Mouse (Mus musculus): ENCODE measurements around the gene Rxfp2. TPM values are rescaled to one million over a fixed set of nuclear protein-coding genes. Genes with fewer than 3 reads are reported as not detected.
A peak's percentile ranks its signal among the peaks of the same experiment; 100 is the strongest.

Rxfp2 gene
- polyA plus RNA-seq, 1 experiment from 2014 or later = 7.9 TPM

DNA sequence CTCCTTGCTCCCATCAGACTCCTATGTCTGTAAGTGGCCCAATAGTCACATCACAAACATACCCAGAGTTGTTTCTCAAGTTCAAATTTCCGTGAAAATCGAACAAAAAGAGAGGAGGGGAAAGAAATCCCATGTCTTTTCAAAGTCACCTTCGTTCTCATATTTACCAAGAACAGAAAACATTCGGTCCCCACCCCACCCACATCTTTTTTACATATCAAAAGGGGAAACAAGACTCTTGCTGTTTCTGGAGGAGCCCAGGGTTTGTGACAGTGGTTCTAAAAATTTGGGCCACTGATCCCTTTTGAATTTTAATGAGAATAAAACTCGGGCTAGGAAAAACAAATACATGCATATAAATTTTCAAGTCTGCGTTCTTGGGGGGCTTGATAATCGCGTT, 92.8 kb downstream of the Rxfp2 start:
- Histone ChIP-seq H3K27me3 (ENCODE audit: control insufficient read depth, insufficient read depth, low read length) (no peaks in the 10 kb centered on the region), H3K4me3 (ENCODE audit: low read length) (no peak overlapping the region), H3K9me3 (ENCODE audit: control insufficient read depth, low read length) (no peaks in the 10 kb centered on the region), H3K9ac (ENCODE audit: low read depth, low read length) (no peak overlapping the region), H3K4me1 (ENCODE audit: control insufficient read depth, insufficient read depth, low read length) (no peaks in the 10 kb centered on the region), H3K27ac (ENCODE audit: low read depth, low read length) (no peak overlapping the region), H3K4me2 (replicated peaks; ENCODE audit: low read depth, low read length) (no peak overlapping the region), H3K36me3 (ENCODE audit: control insufficient read depth, insufficient read depth, low read length) (no peaks in the 10 kb centered on the region)
- no peak for ATAC-seq (ENCODE audit: low FRiP score, low TSS enrichment)
- 51% methylated on average over 8 of the region's 8 CpGs for WGBS

DNA sequence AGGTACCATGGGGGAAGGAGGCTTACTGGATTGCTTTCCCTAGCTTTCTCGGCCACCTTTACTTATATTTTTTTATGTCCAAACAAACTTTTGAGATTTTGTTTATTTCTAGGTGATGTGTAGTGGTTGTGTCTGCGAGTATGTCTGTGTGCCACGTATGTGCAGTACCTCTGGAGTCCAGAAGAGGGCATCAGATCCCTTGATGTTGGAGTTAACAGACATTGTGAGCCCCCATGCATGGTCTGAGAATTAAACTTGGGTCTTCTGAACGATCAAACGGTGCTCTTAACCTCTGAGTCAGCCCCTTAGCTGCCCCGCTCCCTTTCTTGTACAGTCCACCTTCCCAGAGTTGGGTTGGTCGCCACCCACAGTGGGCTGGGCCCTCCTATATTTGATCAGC, 95.5 kb downstream of the Rxfp2 start:
- H3K27me3 ChIP-seq (ENCODE audit: control insufficient read depth, insufficient read depth, low read length) = no peaks in the 10 kb centered on the region
- H3K9ac ChIP-seq (ENCODE audit: low read depth, low read length) = no peak overlapping the region
- 0 out of 2 replicates have a peak, but pooled peaks cover under 1% of the 10 kb centered on the region for H3K4me1 ChIP-seq (ENCODE audit: control insufficient read depth, insufficient read depth, low read length)
- H3K27ac ChIP-seq (ENCODE audit: low read depth, low read length) = no peak overlapping the region
- no peak for ATAC-seq (ENCODE audit: low FRiP score, low TSS enrichment)
- H3K4me3 ChIP-seq (ENCODE audit: low read length) = no peak overlapping the region
- H3K4me2 ChIP-seq (replicated peaks; ENCODE audit: low read depth, low read length) = no peak overlapping the region
- peaks cover 4% of the 10 kb centered on the region; the same call in 1 of the 2 replicates for H3K9me3 ChIP-seq (ENCODE audit: control insufficient read depth, low read length)
- no peaks in the 10 kb centered on the region for H3K36me3 ChIP-seq (ENCODE audit: control insufficient read depth, insufficient read depth, low read length)
- 73% methylated on average over 7 of the region's 7 CpGs for WGBS

DNA sequence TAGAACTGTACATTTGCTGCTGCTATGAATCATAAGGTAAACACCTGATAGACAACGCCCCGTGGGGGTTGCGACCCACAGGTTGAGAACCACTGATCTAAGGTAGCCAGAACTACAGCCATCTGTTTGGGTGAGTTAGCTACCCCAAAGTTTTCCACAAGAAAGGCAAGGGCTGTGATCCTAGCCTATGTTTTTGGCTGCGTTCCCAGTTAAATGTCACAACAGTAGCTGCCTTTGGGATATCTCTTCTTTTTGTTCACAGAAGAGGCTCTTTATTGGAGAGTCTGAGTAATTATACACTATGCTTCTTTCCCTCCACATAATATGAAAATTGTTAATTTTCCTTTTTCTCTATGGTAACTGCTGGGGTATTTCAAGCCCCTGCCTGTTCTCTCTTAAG, 96.3 kb downstream of the Rxfp2 start:
- no peaks in the 10 kb centered on the region for H3K36me3 ChIP-seq (ENCODE audit: control insufficient read depth, insufficient read depth, low read length)
- no peak overlapping the region for H3K9ac ChIP-seq (ENCODE audit: low read depth, low read length)
- 95% methylated on average over 4 of the region's 4 CpGs for WGBS
- peaks cover 4% of the 10 kb centered on the region; the same call in 1 of the 2 replicates for H3K9me3 ChIP-seq (ENCODE audit: control insufficient read depth, low read length)
- H3K27me3 ChIP-seq (ENCODE audit: control insufficient read depth, insufficient read depth, low read length) = no peaks in the 10 kb centered on the region
- no peak overlapping the region for H3K4me2 ChIP-seq (replicated peaks; ENCODE audit: low read depth, low read length)
- no peak overlapping the region for H3K27ac ChIP-seq (ENCODE audit: low read depth, low read length)
- no peak overlapping the region for H3K4me3 ChIP-seq (ENCODE audit: low read length)
- 0 out of 2 replicates have a peak, but pooled peaks cover 4% of the 10 kb centered on the region for H3K4me1 ChIP-seq (ENCODE audit: control insufficient read depth, insufficient read depth, low read length)
- no peak for ATAC-seq (ENCODE audit: low FRiP score, low TSS enrichment)

DNA sequence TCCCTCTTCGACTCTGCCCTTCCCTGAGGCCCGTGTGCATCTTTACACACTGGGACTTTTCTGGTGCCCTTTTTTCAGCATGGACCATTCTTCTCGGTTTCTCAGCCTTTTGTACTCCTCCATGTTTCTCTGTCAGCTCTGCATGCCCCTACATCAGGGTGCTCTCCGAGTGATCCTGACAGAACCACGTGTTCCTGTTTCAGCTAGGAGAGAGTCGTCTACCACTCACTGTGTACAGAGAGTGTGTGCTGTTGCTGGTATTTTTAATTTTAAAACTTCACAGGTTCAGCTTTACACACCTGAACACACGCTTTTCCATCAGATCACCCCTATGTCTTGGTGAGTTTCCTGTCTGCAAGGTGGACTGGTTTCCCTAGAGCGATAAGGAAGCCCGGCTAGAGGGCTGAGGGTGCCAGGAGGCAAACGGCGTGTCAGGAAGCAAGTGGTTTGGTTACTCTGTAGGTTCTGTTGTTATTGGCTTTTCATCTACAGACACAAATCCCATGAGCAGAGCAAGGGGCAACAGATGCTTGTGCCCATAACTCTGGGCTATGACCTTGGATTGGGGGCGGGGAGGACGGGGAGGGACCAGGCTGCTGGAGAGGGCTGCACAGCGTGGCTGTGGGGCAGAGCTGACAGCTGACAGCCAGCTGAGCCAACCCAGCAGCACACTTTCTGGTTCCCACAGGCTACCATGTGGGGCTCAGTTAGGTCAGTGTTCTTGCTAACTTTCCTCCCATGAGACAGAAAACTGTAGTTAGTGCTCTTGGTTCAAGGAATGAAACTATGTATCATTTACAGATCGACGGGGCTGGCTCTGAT, 97.0 kb downstream of the Rxfp2 start:
- Histone ChIP-seq H3K9ac (ENCODE audit: low read depth, low read length) (no peak overlapping the region), H3K4me1 (ENCODE audit: control insufficient read depth, insufficient read depth, low read length) (0 out of 2 replicates have a peak, but pooled peaks cover 4% of the 10 kb centered on the region), H3K27me3 (ENCODE audit: control insufficient read depth, insufficient read depth, low read length) (no peaks in the 10 kb centered on the region), H3K36me3 (ENCODE audit: control insufficient read depth, insufficient read depth, low read length) (no peaks in the 10 kb centered on the region), H3K4me2 (replicated peaks; ENCODE audit: low read depth, low read length) (no peak overlapping the region), H3K27ac (ENCODE audit: low read depth, low read length) (no peak overlapping the region), H3K9me3 (ENCODE audit: control insufficient read depth, low read length) (peaks cover 4% of the 10 kb centered on the region; the same call in 1 of the 2 replicates), H3K4me3 (ENCODE audit: low read length) (no peak overlapping the region)
- 58% methylated on average over 16 of the region's 16 CpGs for WGBS
- ATAC-seq (ENCODE audit: low FRiP score, low TSS enrichment) = no peak

DNA sequence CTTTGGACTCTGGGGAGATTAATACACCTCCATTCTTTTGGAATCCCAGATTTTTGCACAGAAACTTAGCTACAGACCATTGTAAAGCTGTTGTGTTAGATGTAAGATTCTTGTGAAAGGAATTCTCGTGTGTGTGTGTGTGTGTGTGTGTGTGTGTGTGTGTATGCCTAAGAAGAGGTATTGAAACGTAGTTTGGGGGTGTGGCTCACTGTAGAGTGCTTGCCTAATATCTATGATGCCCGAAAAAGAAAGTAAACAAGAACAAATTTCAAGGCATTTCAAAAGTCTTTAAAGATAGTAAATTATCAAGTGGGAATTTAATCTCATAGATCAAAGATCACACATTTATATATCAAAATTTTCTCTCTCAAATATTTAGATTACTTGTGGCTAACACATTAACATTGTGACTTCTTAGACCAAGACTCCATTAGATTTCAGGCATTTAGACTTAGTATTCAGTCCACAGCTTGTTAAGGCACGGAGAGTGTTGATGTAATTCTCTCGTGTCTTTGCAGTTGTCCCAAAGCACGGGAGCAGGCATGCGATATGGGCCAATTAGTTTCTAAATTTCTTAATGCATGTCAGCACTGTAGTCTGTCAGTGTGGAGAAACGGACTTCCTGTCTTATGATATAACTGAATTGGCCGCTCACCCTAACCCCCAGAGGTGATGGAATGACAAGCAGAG, 97.9 kb downstream of the Rxfp2 start:
- 74% methylated on average over 9 of the region's 9 CpGs for whole genome bisulfite sequencing
- H3K4me3 ChIP-seq (ENCODE audit: low read length) = no peak overlapping the region
- peaks cover 4% of the 10 kb centered on the region; the same call in 1 of the 2 replicates for H3K9me3 ChIP-seq (ENCODE audit: control insufficient read depth, low read length)
- no peaks in the 10 kb centered on the region for H3K27me3 ChIP-seq (ENCODE audit: control insufficient read depth, insufficient read depth, low read length)
- 0 out of 2 replicates have a peak, but pooled peaks cover 4% of the 10 kb centered on the region for H3K4me1 ChIP-seq (ENCODE audit: control insufficient read depth, insufficient read depth, low read length)
- H3K27ac ChIP-seq (ENCODE audit: low read depth, low read length) = no peak overlapping the region
- no peak overlapping the region for H3K4me2 ChIP-seq (replicated peaks; ENCODE audit: low read depth, low read length)
- H3K9ac ChIP-seq (ENCODE audit: low read depth, low read length) = no peak overlapping the region
- H3K36me3 ChIP-seq (ENCODE audit: control insufficient read depth, insufficient read depth, low read length) = no peaks in the 10 kb centered on the region
- no peak for ATAC-seq (ENCODE audit: low FRiP score, low TSS enrichment)

DNA sequence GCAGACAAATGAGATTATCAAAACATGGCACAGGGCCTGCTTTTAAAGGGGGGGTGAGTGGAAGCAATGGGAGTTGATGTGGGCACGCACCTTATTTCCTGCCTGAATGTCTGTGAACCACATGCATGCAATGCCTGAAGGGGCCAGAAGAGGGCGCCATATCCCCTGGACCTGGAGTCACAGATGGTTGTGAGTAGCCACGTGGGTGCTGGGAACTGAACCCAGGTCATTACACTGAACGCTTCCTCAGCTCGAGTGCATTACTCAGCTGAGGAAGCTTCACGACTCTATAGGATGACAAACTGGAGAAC, 98.4 kb downstream of the Rxfp2 start:
- Histone ChIP-seq H3K27me3 (ENCODE audit: control insufficient read depth, insufficient read depth, low read length) (no peaks in the 10 kb centered on the region), H3K9me3 (ENCODE audit: control insufficient read depth, low read length) (peaks cover 4% of the 10 kb centered on the region; the same call in 1 of the 2 replicates), H3K4me1 (ENCODE audit: control insufficient read depth, insufficient read depth, low read length) (0 out of 2 replicates have a peak, but pooled peaks cover 4% of the 10 kb centered on the region), H3K27ac (ENCODE audit: low read depth, low read length) (no peak overlapping the region), H3K36me3 (ENCODE audit: control insufficient read depth, insufficient read depth, low read length) (no peaks in the 10 kb centered on the region), H3K4me3 (ENCODE audit: low read length) (no peak overlapping the region), H3K9ac (ENCODE audit: low read depth, low read length) (no peak overlapping the region), H3K4me2 (replicated peaks; ENCODE audit: low read depth, low read length) (no peak overlapping the region)
- ATAC-seq (ENCODE audit: low FRiP score, low TSS enrichment) = no peak
- WGBS = 86% methylated on average over 6 of the region's 6 CpGs

DNA sequence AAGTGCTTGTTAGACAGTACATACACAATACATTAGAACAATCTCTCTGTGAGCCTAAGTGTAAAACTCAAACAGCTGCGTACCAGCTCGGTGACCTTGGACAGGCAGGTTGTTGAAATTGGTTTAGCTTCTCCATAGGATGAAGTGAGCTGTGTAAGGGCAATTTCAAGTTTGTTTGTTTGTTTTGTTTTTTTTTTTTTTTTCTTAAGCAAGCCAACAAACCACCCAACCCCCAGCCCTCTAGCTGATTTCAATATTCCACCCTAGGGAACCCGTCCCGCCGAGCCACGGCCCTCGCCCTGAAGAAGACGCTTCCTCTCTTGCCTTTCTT, 99.6 kb downstream of the Rxfp2 start:
- Histone ChIP-seq H3K4me2 (replicated peaks; ENCODE audit: low read depth, low read length) (peak overlapping the region; percentile 86), H3K27ac (ENCODE audit: low read depth, low read length) (no peak overlapping the region), H3K36me3 (ENCODE audit: control insufficient read depth, insufficient read depth, low read length) (no peaks in the 10 kb centered on the region), H3K4me1 (ENCODE audit: control insufficient read depth, insufficient read depth, low read length) (0 out of 2 replicates have a peak, but pooled peaks cover 4% of the 10 kb centered on the region), H3K4me3 (ENCODE audit: low read length) (peak overlapping the region; percentile 56), H3K27me3 (ENCODE audit: control insufficient read depth, insufficient read depth, low read length) (no peaks in the 10 kb centered on the region), H3K9me3 (ENCODE audit: control insufficient read depth, low read length) (peaks cover 4% of the 10 kb centered on the region; the same call in 1 of the 2 replicates), H3K9ac (ENCODE audit: low read depth, low read length) (no peak overlapping the region)
- no peak for ATAC-seq (ENCODE audit: low FRiP score, low TSS enrichment)
- 20% methylated on average over 8 of the region's 8 CpGs for WGBS

DNA sequence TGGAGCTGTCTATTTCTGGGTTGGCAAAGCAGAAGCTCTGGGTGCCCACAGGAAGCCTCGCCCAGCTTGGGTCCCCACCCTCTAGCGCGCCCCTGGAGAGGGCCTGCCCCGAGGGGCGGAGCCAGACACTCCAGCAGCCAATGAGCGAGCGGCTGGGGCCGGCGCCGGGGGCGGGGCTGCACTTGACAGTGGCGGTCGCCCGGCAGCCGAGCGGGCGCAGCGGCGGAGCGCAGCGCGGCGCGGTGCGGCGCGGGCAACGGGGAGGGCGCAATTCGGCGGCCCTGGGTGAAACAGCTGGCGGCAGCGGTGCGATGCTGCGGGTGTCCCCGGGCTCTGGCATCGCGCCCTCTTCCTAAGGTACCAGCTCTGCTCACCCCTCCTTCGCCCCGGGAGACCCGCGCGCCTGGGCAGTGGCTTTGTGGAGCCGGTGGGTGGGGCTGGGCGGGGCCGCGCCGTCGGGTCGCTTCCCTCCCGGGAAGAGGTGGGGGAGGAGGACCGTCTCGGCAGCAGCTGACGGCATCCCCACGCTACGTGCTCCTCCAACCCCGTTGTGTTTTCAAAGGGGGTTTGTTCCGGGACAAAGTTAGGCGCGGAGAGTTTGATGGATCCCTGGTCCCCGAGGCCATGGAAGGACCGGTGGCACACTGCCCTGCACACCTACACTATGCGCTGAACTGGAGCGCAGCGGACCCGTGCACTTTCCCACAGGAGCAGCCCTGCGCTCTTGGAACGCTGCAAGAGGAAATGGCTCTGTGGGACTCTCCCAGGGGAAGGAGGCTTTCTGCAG, 100.2 kb downstream of the Rxfp2 start, which contains the start of gene Fry:
Fry (plus strand) TSS at position 191 of the 787 bp plus-strand sequence.
- Histone ChIP-seq H3K36me3 (ENCODE audit: control insufficient read depth, insufficient read depth, low read length) (no peaks in the 10 kb centered on the region), H3K4me3 (ENCODE audit: low read length) (peak within 1 kb of the TSS; percentile 56), H3K27ac (ENCODE audit: low read depth, low read length) (no peak within 1 kb of the TSS), H3K27me3 (ENCODE audit: control insufficient read depth, insufficient read depth, low read length) (no peaks in the 10 kb centered on the region), H3K9me3 (ENCODE audit: control insufficient read depth, low read length) (peaks cover 6% of the 10 kb centered on the region; the same call in 1 of the 2 replicates), H3K4me2 (replicated peaks; ENCODE audit: low read depth, low read length) (peak within 1 kb of the TSS; percentile 86), H3K9ac (ENCODE audit: low read depth, low read length) (peak within 1 kb of the TSS; percentile 47), H3K4me1 (ENCODE audit: control insufficient read depth, insufficient read depth, low read length) (0 out of 2 replicates have a peak, but pooled peaks cover 4% of the 10 kb centered on the region)
- under 1% methylated on average over 56 of the region's 68 CpGs for WGBS
- peak; percentile 99 for ATAC-seq (ENCODE audit: low FRiP score, low TSS enrichment)

Measured in kidney, embryonic 14.5 days (tissue).